Mouse (Mus musculus) liver, postnatal 0 days (tissue): Measurements from ENCODE around the gene Stk39. TPM values are rescaled to one million over a fixed set of nuclear protein-coding genes. Genes with fewer than 3 reads are reported as not detected.

Source experiments
- ATAC-seq: fragments of 200-750 bp; cut with Nextera tagmentation; 2 replicates; pipeline ENCODE4 v1.8.0; 2017; ENCODE audit warnings: mild to moderate bottlenecking, moderate library complexity
- DNase-seq: peaks from one replicate; pipeline ENCODE4 v3.0.0-alpha.2; 2016
- H3K27ac ChIP-seq: fragments of 300-500 bp; sonication (generic); 2 replicates; pipeline ENCODE4 v1.5.1; 2014; ENCODE audit warnings: antibody characterized with exemption, moderate library complexity, mild to moderate bottlenecking, low read depth
- H3K27me3 ChIP-seq: fragments of 300-500 bp; sonication (generic); 2 replicates; pipeline ENCODE4 v1.6.1; 2014; ENCODE audit warnings: low read length, control low read depth, mixed read lengths; ENCODE audit not compliant: insufficient read depth
- H3K36me3 ChIP-seq: fragments of 300-500 bp; sonication (generic); replicated peaks from 2 replicates; pipeline ENCODE4 v1.6.1; 2014; ENCODE audit warnings: mild to moderate bottlenecking, control low read depth, low read length, moderate library complexity, mixed read lengths; ENCODE audit not compliant: insufficient read depth
- H3K4me1 ChIP-seq: fragments of 300-500 bp; sonication (generic); 2 replicates; pipeline ENCODE4 v1.6.1; 2014; ENCODE audit warnings: antibody characterized with exemption, mild to moderate bottlenecking, control low read depth; ENCODE audit not compliant: insufficient read depth
- H3K4me2 ChIP-seq: fragments of 300-500 bp; sonication (generic); 2 replicates; pipeline ENCODE4 v1.6.1; 2014; ENCODE audit warnings: low read depth, mild to moderate bottlenecking, low read length, moderate library complexity, mixed read lengths
- H3K4me3 ChIP-seq: fragments of 300-500 bp; sonication (generic); 2 replicates; pipeline ENCODE4 v1.5.1; 2014; ENCODE audit warnings: low read depth, low read length
- H3K9ac ChIP-seq: fragments of 300-500 bp; sonication (generic); replicated peaks from 2 replicates; pipeline ENCODE4 v1.6.1; 2014; ENCODE audit warnings: mild to moderate bottlenecking, moderate library complexity
- H3K9me3 ChIP-seq: fragments of 300-500 bp; sonication (generic); 2 replicates; pipeline ENCODE4 v1.6.1; 2016; ENCODE audit warnings: mild to moderate bottlenecking, control low read depth, low read length, mixed read lengths
- CTCF ChIP-seq: sonication (generic); IDR thresholded peaks from 2 replicates; pipeline ENCODE4 v1.5.1; 2016; ENCODE audit warnings: antibody characterized with exemption, low read depth
- EP300 ChIP-seq: IDR thresholded peaks from 2 replicates; pipeline ENCODE4 v1.6.1; 2016; ENCODE audit warnings: antibody characterized with exemption, low read depth, mild to moderate bottlenecking
- WGBS: fragments of 180-500 bp; shearing (Covaris S2); extraction: QIAGEN DNeasy Blood & Tissue Kit; methylation state at CpG from one replicate; pipeline ENCODE4 v1.1.7; 2014; ENCODE audit not compliant: insufficient replicate concordance; 5-methylcytosine and 5-hydroxymethylcytosine counted together
- polyA plus RNA-seq: library from polyadenylated mRNA; unstranded; fragments of >200 nt; fragmentation: Nextera tagmentation; extraction: Ambion mirVana; gene quantifications from 2 replicates; pipeline ENCODE4 v1.2.1, GENCODE M21; 2015

Stk39 gene
- polyA plus RNA-seq, 1 experiment from 2014 or later, result 1.7 TPM

DNA sequence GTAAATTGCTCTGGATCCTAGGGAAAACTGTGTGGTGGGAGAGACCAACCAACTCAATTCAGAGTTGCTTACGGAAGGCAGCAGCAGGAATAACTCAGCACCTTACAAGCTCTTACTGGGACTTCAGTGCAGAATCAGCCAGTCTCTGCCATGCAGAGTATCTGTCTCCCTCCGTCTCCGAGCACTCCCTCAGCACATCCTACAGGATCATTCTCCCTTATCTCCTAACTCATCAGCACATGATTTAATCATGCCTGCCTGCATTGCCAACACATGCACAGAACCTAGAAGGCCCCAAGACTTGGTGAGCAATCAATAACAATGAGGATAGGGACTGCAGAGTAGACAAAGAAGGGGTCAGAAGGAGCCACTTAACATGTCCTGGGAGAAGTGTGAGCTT lies 2.6 kb downstream of the Stk39 start:
- H3K4me3 ChIP-seq, result no peak overlapping the region
- no peak for TF ChIP-seq CTCF
- TF ChIP-seq EP300, result no peak
- H3K9ac ChIP-seq, result no peak overlapping the region
- H3K9me3 ChIP-seq, result no peaks in the 10 kb centered on the region
- no peaks in the 10 kb centered on the region for H3K36me3 ChIP-seq
- H3K4me1 ChIP-seq, result peaks cover 12% of the 10 kb centered on the region
- 76% methylated on average over 3 of the region's 3 CpGs for WGBS
- DNase-seq (no peak), ATAC-seq (no peak)
- peaks cover 19% of the 10 kb centered on the region for H3K27me3 ChIP-seq
- H3K4me2 ChIP-seq, result no peak overlapping the region
- H3K27ac ChIP-seq, result no peak overlapping the region

DNA sequence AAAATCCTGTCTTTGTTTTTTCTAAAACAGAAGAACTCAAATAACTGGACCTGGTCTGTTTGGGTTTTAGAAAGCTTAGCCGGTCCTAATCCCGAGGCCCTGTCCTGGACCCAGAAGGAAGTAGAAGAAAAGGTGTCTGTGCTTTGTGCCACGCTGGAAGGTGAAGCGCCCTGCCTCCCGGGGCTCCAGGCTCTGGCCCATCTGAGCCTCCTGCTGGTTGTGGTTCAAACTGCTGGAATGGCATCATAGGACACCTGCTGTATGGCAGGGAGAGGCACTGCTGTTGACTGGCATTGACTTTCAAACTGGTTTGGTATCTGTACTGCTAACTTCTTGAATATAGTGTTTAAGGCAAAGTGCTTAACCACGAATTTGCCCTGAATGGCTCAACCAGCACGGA lies 3.4 kb downstream of the Stk39 start:
- Histone ChIP-seq H3K4me1 (peaks cover 12% of the 10 kb centered on the region), H3K27me3 (peaks cover 19% of the 10 kb centered on the region), H3K4me3 (no peak overlapping the region), H3K4me2 (no peak overlapping the region), H3K27ac (no peak overlapping the region), H3K36me3 (no peaks in the 10 kb centered on the region), H3K9me3 (no peaks in the 10 kb centered on the region), H3K9ac (no peak overlapping the region)
- WGBS, result 60% methylated on average over 7 of the region's 7 CpGs
- DNase-seq (peak; percentile 22), ATAC-seq (no peak)
- TF ChIP-seq EP300 (no peak), CTCF (peak; percentile 47)

DNA sequence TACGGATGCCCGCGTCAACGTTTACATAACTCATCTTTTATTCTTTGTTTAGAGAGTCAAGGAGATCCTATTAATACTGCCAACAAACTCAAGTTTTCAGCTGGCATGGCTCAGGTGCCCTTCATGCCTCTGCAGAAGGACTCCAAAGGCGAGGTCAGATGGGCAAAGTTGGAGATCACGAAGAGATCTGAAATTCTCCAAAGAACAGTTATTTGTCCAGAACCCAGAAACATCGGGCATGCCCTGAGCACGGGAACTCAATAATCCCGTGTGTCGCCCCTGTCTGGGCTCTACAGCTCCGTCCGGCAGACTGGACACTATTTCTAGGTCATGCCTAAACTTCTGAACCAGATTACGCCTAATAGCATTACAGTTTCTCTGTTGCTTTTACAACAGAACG lies 3.8 kb downstream of the Stk39 start:
- H3K9me3 ChIP-seq, result no peaks in the 10 kb centered on the region
- TF ChIP-seq EP300 (no peak), CTCF (no peak)
- no peak overlapping the region for H3K4me2 ChIP-seq
- no peak overlapping the region for H3K27ac ChIP-seq
- no peak overlapping the region for H3K9ac ChIP-seq
- peaks cover 19% of the 10 kb centered on the region for H3K27me3 ChIP-seq
- H3K36me3 ChIP-seq, result no peaks in the 10 kb centered on the region
- WGBS, result 83% methylated on average over 14 of the region's 14 CpGs
- DNase-seq, result no peak
- peaks cover 12% of the 10 kb centered on the region for H3K4me1 ChIP-seq
- no peak overlapping the region for H3K4me3 ChIP-seq
- no peak for ATAC-seq

DNA sequence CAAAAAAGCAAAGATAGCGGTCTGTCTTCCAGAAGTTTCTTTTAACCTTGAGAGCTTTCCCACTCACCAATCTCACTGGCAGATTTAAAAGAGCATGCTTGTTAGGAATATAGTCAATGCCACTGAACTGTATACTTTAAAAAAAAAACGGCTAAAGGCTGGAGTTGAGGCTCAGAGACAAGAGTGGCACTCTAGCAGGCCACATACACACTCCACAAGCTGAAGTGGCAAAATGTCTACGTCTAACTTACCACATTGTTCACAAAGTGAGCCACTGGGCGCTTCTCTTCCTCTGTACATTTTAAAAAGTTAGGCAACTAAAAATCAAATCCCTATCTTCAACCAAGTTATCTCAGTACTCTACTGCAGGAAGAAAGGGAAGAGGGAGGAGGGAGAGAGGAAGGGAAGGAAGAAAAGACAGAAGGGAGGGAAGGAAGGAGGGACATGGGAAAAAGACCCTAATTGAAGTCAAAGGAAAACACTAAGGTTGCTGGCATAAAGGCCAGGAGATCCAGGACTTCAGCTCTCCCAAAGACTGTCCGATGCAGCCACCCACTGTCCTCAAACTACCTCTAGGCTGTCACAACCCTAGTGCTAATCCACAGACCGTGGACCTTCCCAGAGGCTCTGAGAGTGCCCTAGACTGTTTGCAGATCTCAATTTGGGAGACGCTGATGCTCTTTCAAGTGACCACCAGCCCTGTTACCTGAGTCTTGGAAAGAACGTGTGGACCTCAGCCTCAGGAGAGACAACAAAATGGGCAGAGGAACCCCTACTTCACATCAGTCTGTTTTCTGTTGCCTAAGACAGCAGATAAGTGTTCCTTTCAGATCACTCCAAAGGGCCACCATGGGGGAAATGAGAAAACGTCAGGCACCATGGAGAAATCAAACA lies 4.7 kb downstream of the Stk39 start:
- Histone ChIP-seq H3K27ac (no peak overlapping the region), H3K4me1 (peaks cover 9% of the 10 kb centered on the region), H3K27me3 (peaks cover 19% of the 10 kb centered on the region), H3K9me3 (no peaks in the 10 kb centered on the region), H3K9ac (no peak overlapping the region), H3K36me3 (no peaks in the 10 kb centered on the region), H3K4me2 (no peak overlapping the region), H3K4me3 (no peak overlapping the region)
- ATAC-seq (no peak), DNase-seq (no peak)
- TF ChIP-seq CTCF, result no peak
- TF ChIP-seq EP300, result no peak
- 67% methylated on average over 9 of the region's 9 CpGs for WGBS

DNA sequence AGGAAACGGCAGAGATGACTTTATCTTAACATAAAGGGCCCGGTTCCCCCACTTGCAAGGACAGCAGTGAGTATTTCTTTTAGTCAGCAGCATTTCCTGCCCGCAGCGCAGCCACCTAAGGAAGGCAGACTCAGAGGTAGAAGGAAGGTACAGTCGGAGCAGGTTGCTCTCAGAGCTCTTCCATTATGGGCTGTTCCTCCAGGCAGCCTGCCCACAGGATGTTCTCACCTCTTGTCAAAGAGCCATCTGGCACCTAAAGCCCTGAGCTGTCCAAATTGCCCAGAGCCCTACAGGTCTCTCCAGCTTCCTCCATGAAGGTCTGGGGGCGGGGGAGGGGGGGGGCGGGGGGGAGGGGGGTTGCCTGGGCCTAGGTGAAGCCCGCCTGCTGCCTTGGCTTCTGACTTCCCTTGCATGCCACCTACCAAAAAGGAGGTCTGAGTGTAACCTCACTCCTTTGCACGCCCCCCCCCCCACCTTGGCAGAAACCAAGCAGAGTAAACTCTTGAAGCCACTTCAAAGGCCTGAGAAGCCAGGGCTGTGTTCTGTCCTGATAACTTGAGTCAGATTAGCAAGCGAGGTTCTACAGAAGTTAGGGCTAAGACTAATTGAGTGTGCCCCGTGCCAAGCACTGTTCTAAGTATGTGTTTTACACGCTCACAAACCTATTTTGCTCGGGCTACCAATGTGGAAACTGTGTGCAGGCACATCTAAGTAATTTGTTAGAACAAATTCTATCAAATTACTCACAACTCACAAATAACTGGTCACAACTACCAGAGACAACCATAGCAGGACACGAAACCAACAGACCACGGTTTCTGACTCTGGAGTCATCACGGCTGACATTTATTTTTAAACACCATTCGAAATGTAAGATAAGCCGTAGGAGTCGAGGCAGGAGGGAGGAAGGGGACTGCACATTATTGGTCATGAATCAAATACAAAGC lies 5.7 kb downstream of the Stk39 start:
- WGBS, result 48% methylated on average over 17 of the region's 19 CpGs
- Histone ChIP-seq H3K9me3 (no peaks in the 10 kb centered on the region), H3K4me3 (no peak overlapping the region), H3K36me3 (no peaks in the 10 kb centered on the region), H3K27me3 (peaks cover 14% of the 10 kb centered on the region), H3K27ac (no peak overlapping the region), H3K4me2 (no peak overlapping the region), H3K9ac (no peak overlapping the region), H3K4me1 (peaks cover 5% of the 10 kb centered on the region; the same call in 1 of the 2 replicates)
- DNase-seq (peak; percentile 17), ATAC-seq (no peak)
- TF ChIP-seq CTCF (no peak), EP300 (no peak)

DNA sequence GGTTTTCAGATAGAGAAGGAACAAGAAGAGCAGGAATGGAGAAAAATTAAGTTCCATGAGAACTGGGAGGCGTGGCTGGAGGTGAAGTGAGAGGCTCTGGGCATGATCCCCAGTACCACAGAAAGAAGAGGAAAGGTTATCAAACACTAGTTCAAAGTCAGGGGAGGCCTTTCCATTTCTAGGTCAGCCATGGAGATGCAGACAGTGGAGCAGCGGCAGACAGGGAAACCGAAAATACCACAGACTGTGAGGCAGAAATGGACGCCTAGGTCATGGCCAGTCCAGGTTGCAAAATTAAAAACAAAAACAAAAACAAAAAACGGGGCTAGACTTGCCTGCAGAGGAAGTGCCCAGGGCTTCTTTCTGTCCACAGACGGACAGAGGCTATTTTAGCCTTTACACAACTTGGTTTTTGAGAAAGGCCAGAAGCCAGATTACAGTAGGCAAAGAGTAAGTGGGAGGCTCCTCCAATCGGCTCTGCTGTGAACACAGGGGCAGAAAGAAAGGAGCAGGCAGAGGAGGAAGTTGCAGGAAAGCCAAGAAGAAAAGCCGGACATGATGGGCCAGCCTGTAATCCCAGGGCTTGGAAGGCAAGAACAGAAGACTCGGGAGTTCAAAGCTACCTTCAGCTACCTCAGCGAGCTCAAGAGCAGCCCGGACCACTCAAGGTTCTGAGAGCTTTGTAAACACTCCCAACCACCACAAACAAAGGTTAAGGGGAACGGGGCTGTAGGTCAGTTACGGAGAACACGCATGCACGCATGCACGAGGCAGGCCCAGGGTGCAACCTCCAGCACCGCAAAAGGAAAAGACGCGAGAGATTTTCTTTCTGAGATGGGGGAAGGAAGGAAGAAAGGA lies 6.6 kb downstream of the Stk39 start:
- Histone ChIP-seq H3K27me3 (peaks cover 5% of the 10 kb centered on the region), H3K36me3 (no peaks in the 10 kb centered on the region), H3K4me3 (no peak overlapping the region), H3K27ac (no peak overlapping the region), H3K4me2 (no peak overlapping the region), H3K9me3 (no peaks in the 10 kb centered on the region), H3K4me1 (peaks cover 5% of the 10 kb centered on the region; the same call in 1 of the 2 replicates), H3K9ac (no peak overlapping the region)
- no peak for TF ChIP-seq EP300
- TF ChIP-seq CTCF, result no peak
- DNase-seq, result no peak
- ATAC-seq, result no peak
- 45% methylated on average over 19 of the region's 19 CpGs for WGBS
